Mouse (Mus musculus): ENCODE results near the gene Pik3cd. TPM values are rescaled to one million over a fixed set of nuclear protein-coding genes. Genes with fewer than 3 reads are reported as not detected.

Pik3cd gene
- total and polyA plus RNA-seq, 2 experiments from 2014 or later = 9.2 to 20.8 TPM

DNA sequence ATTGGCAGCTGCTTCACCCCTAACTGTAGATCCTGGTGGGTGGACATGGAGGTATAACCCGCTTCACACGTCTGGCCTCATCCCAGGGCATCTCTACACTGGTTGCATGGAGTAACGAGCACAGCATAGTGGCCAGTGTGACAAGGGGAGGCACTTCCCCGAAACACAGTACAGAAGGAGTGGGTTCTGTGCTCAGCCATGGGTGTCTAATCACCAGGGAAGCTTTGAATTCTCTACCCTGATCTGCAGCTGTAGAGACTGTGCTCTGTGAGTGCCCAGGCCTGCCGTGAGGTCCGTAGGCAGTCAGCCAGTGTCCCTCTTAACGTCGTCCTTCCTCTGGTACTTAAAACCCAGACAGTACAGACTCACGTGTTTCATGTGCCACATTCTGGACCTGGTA is 61.5 kb downstream of the Pik3cd start:
- no peak overlapping the region for H3K27ac ChIP-seq
- no peaks in the 10 kb centered on the region for H3K9me3 ChIP-seq (ENCODE audit: low read length)
- peaks cover 73% of the 10 kb centered on the region for H3K36me3 ChIP-seq (ENCODE audit: insufficient read depth, low read length)
- H3K9ac ChIP-seq (replicated peaks; ENCODE audit: low read length) = no peak overlapping the region
- ATAC-seq (no peak), DNase-seq (ENCODE audit: low spot score) (no peak)
- H3K4me3 ChIP-seq (ENCODE audit: low read length) = no peak overlapping the region
- no peak overlapping the region for H3K4me2 ChIP-seq (ENCODE audit: low read depth, low read length)
- no peaks in the 10 kb centered on the region for H3K27me3 ChIP-seq (ENCODE audit: insufficient read depth, low read length)
- H3K4me1 ChIP-seq (ENCODE audit: insufficient read depth, low read length) = no peaks in the 10 kb centered on the region
- TF ChIP-seq CTCF (IDR thresholded peaks at IDR 0.05; ENCODE audit: low read depth) = no peak
- WGBS = 75% methylated on average over 9 of the region's 9 CpGs

DNA sequence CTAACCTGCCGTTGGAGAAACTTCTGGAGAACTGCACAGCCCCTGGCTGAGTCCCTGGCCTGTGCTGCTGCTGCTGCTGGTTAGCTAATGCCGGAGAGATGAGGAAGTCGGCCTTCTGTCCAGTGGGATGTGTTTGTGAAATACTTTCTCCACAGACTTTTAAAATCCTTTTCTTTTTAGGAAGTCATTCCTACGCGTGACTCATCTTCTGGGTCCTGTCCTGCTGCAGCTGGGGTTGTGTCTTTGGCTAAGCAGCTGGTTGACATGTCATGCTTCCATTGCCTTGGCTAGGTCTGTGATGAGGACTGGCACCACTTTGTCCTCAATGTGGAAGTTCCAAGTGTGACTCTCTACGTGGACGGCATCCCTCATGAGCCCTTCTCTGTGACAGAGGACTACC is 64.4 kb downstream of the Pik3cd start:
- Histone ChIP-seq H3K9ac (replicated peaks; ENCODE audit: low read length) (no peak overlapping the region), H3K36me3 (ENCODE audit: insufficient read depth, low read length) (peaks cover 73% of the 10 kb centered on the region), H3K27me3 (ENCODE audit: insufficient read depth, low read length) (no peaks in the 10 kb centered on the region), H3K4me1 (ENCODE audit: insufficient read depth, low read length) (no peaks in the 10 kb centered on the region), H3K27ac (no peak overlapping the region), H3K4me2 (ENCODE audit: low read depth, low read length) (no peak overlapping the region), H3K9me3 (ENCODE audit: low read length) (no peaks in the 10 kb centered on the region), H3K4me3 (ENCODE audit: low read length) (no peak overlapping the region)
- DNase-seq (ENCODE audit: low spot score) = no peak
- ATAC-seq = no peak
- WGBS = 81% methylated on average over 7 of the region's 7 CpGs
- TF ChIP-seq CTCF (IDR thresholded peaks at IDR 0.05; ENCODE audit: low read depth) = no peak

DNA sequence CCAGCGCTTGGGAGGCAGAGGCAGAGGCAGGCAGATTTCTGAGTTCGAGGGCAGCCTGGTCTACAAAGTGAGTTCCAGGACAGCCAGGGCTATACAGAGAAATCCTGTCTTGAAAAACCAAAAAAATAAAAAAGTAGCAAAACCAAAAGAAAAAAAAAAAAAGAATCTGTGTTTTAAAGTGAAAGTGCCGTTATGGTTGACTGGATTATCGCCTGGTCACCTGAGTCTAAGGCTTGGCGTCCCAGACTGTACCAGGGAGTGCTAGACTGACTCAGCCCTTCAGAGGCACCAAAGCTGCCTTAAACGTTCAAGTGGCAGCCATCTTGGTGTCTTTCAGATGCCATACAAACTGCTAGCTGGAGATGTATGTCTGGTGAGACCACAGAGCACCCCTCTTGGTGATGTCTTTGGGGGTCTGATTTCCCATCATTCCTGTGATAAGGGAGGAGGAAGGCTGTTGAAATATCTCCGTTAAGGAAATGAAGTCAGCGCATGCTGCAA is 66.4 kb downstream of the Pik3cd start:
- H3K36me3 ChIP-seq (ENCODE audit: insufficient read depth, low read length) = peaks cover 70% of the 10 kb centered on the region

DNA sequence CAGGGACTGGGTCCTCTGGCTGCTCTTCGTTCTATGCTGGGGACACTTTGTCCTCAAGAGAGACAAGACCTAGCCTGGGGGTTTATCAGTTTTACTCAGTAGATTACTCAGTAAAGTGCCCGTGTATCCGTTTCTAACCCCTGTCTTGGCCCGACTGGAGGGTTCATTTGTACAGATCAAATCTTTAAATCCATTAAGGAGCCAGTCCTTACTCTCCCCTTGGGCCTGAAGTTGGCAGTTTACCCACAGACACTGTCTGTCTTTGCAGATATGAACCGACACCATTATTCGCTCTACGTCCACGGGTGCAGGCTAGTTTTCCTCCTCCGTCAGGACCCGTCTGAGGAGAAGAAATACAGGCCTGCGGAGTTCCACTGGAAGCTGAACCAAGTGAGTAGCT is 67.4 kb downstream of the Pik3cd start:
- no peak overlapping the region for H3K9ac ChIP-seq (replicated peaks; ENCODE audit: low read length)
- 95% methylated on average over 11 of the region's 11 CpGs for WGBS
- no peaks in the 10 kb centered on the region for H3K9me3 ChIP-seq (ENCODE audit: low read length)
- no peak overlapping the region for H3K4me3 ChIP-seq (ENCODE audit: low read length)
- H3K27ac ChIP-seq = no peak overlapping the region
- no peak for ATAC-seq
- H3K4me2 ChIP-seq (ENCODE audit: low read depth, low read length) = no peak overlapping the region
- no peaks in the 10 kb centered on the region for H3K27me3 ChIP-seq (ENCODE audit: insufficient read depth, low read length)
- no peak for DNase-seq (ENCODE audit: low spot score)
- peaks cover 71% of the 10 kb centered on the region for H3K36me3 ChIP-seq (ENCODE audit: insufficient read depth, low read length)
- no peaks in the 10 kb centered on the region for H3K4me1 ChIP-seq (ENCODE audit: insufficient read depth, low read length)
- no peak for TF ChIP-seq CTCF (IDR thresholded peaks at IDR 0.05; ENCODE audit: low read depth)

More for the DNA sequence above, 66.4 kb downstream of the Pik3cd start:
- ATAC-seq (no peak), DNase-seq (ENCODE audit: low spot score) (no peak)
- Histone ChIP-seq H3K27ac (no peak overlapping the region), H3K9ac (replicated peaks; ENCODE audit: low read length) (no peak overlapping the region), H3K27me3 (ENCODE audit: insufficient read depth, low read length) (no peaks in the 10 kb centered on the region), H3K4me1 (ENCODE audit: insufficient read depth, low read length) (no peaks in the 10 kb centered on the region), H3K9me3 (ENCODE audit: low read length) (no peaks in the 10 kb centered on the region), H3K4me3 (ENCODE audit: low read length) (no peak overlapping the region), H3K4me2 (ENCODE audit: low read depth, low read length) (no peak overlapping the region)
- TF ChIP-seq CTCF (IDR thresholded peaks at IDR 0.05; ENCODE audit: low read depth) = no peak
- 93% methylated on average over 8 of the region's 8 CpGs for WGBS

DNA sequence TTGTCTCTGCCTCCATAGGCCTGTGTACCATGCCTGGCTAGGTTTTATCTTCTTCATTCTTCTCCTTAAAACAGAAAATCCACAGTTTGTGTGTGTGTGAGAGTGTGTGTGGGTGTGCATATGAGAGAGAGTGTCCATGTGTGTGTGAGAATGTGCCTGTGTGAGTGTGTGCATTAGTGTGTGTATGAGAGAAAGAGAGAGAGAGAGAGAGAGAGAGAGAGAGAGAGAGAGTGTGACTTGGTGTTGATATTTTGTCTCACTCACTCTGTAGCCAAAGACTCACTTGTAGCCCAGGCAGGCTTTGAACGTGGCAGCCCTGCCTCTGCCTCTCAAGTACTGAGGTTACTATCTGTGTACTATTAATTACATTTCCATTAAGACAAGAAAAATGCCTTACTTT is 68.2 kb downstream of the Pik3cd start:
- TF ChIP-seq CTCF (IDR thresholded peaks at IDR 0.05; ENCODE audit: low read depth) = no peak
- no peaks in the 10 kb centered on the region for H3K9me3 ChIP-seq (ENCODE audit: low read length)
- H3K4me1 ChIP-seq (ENCODE audit: insufficient read depth, low read length) = no peaks in the 10 kb centered on the region
- WGBS = 75% methylated on average over 1 of the region's 1 CpGs
- no peak for ATAC-seq
- no peak overlapping the region for H3K27ac ChIP-seq
- H3K4me3 ChIP-seq (ENCODE audit: low read length) = no peak overlapping the region
- no peak for DNase-seq (ENCODE audit: low spot score)
- H3K4me2 ChIP-seq (ENCODE audit: low read depth, low read length) = no peak overlapping the region
- H3K27me3 ChIP-seq (ENCODE audit: insufficient read depth, low read length) = no peaks in the 10 kb centered on the region
- peaks cover 74% of the 10 kb centered on the region for H3K36me3 ChIP-seq (ENCODE audit: insufficient read depth, low read length)
- H3K9ac ChIP-seq (replicated peaks; ENCODE audit: low read length) = no peak overlapping the region

DNA sequence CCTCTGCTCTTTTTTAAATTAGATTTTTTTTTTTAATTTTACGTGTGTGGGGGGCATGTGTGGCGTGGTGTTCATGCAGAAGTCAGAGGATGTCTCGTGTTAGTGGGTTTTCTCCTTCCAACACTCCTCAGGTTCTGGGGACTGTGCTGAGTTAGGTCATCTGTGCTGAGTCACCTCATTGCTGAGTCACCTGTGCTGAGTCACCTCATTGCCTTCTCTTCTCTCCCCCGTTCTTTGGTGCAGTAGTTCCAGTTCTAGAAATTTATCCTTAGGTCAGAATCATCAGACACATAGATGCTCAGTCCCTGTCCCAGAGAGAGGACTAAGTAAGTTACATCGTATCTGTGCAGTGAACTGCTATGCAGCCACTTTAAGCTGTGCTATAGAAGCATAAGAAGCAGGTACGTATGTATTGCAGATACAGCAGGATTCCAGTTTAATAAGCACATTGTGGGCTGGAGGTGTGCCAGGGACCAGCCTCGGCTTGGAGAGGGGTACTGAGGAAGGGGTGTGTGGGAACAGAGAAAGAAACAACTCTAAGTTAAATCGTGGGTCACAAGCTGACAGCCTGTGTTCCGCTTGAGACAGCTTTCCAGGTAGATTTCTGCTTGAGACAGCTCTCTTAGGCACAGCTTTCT is 69.6 kb downstream of the Pik3cd start:
- no peaks in the 10 kb centered on the region for H3K4me1 ChIP-seq (ENCODE audit: insufficient read depth, low read length)
- no peak overlapping the region for H3K27ac ChIP-seq
- H3K36me3 ChIP-seq (ENCODE audit: insufficient read depth, low read length) = peaks cover 63% of the 10 kb centered on the region
- 84% methylated on average over 9 of the region's 9 CpGs for WGBS
- H3K9me3 ChIP-seq (ENCODE audit: low read length) = no peaks in the 10 kb centered on the region
- no peak for TF ChIP-seq CTCF (IDR thresholded peaks at IDR 0.05; ENCODE audit: low read depth)
- ATAC-seq (no peak), DNase-seq (ENCODE audit: low spot score) (no peak)
- no peak overlapping the region for H3K9ac ChIP-seq (replicated peaks; ENCODE audit: low read length)
- H3K4me3 ChIP-seq (ENCODE audit: low read length) = no peak overlapping the region
- H3K27me3 ChIP-seq (ENCODE audit: insufficient read depth, low read length) = no peaks in the 10 kb centered on the region
- no peak overlapping the region for H3K4me2 ChIP-seq (ENCODE audit: low read depth, low read length)

DNA sequence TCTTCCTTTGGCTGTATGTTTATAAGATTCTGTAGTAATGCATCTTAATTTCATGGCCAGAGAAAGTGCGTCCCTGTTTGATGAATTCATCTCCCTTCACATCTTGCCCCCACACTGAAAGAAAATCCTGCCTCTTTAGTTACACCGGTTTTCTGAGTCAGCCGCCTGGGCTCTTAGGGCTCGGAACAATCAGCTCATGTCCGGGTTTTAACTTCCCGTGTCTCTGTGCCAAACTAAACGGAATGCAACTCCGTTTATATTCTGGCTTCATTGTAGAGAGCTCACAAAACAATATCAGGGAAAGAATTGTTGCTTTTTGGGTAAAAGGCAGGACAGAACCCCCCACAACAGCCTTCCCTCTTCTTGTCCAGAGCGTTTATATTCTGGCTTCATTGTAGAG is 73.6 kb downstream of the Pik3cd start:
- no peak overlapping the region for H3K4me3 ChIP-seq (ENCODE audit: low read length)
- H3K4me1 ChIP-seq (ENCODE audit: insufficient read depth, low read length) = no peaks in the 10 kb centered on the region
- peaks cover 37% of the 10 kb centered on the region for H3K36me3 ChIP-seq (ENCODE audit: insufficient read depth, low read length)
- H3K9ac ChIP-seq (replicated peaks; ENCODE audit: low read length) = no peak overlapping the region
- ATAC-seq (no peak), DNase-seq (ENCODE audit: low spot score) (no peak)
- 54% methylated on average over 9 of the region's 9 CpGs for WGBS
- no peaks in the 10 kb centered on the region for H3K9me3 ChIP-seq (ENCODE audit: low read length)
- H3K4me2 ChIP-seq (ENCODE audit: low read depth, low read length) = no peak overlapping the region
- H3K27me3 ChIP-seq (ENCODE audit: insufficient read depth, low read length) = no peaks in the 10 kb centered on the region
- no peak for TF ChIP-seq CTCF (IDR thresholded peaks at IDR 0.05; ENCODE audit: low read depth)
- no peak overlapping the region for H3K27ac ChIP-seq

All from hindbrain, postnatal 0 days (tissue).